In the genomic region with DNA sequence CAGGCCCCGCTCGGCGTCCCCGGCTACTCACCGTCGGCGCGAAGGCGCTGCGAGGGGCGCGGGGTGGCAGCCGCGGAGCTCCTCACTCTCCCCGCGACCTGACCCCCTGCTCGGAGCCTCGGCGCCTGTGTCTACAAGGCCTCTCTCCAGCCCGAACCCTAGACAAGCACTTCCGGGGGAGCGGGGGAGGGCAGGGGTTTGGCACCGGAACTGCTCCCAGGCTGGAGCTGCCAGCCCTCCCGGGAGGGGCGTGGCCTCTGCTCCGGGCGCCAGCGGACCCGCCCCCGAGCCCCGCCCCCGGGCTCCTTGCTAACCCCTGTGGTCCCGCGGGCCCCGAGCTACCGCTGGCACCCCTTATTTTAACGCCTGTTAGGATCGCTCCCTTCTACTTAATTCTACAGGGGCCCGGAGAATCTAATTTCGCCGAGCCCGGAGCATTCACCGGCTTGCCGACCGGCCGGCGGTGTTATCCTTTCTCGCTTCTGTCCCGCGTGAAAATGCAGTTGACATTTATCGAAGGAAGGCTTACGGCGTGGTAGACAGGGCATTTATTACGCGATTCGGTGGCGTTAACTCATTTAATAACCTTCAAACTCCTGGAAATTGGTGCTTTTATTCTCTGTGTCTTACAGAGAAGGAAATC, we compare ENCODE assay signal across 8 mouse cellular contexts. TPM values are rescaled to one million over a fixed set of nuclear protein-coding genes. Genes with fewer than 3 reads are reported as not detected.
DNase-seq lines count a peak whose midpoint lies in the region; ATAC-seq and TF ChIP-seq lines count a peak whose summit lies in the region.

A gene (minus strand): TSS at position 174 of the 643 bp plus-strand sequence.

- H3ac ChIP-seq in C2C12 (ENCODE audit: control insufficient read depth, insufficient read length, low read depth): peak within 1 kb of the TSS; percentile 99

- peak within 1 kb of the TSS; percentile 99 for H3K9ac ChIP-seq in heart, embryonic 12.5 days
- H3K9ac ChIP-seq in kidney, postnatal 0 days (ENCODE audit: low read depth, low read length): peak within 1 kb of the TSS; percentile 99
- H3K9ac ChIP-seq in liver, embryonic 11.5 days (ENCODE audit: low read depth, low read length): peak within 1 kb of the TSS; percentile 95
- H3K9ac ChIP-seq in stomach, embryonic 14.5 days (replicated peaks; ENCODE audit: low read depth, low read length): peak within 1 kb of the TSS; percentile 97

- H3K79me3 ChIP-seq in C2C12 (ENCODE audit: low read depth): peaks cover 45% of the 10 kb centered on the region

- H3K4me2 ChIP-seq in heart, embryonic 12.5 days: peak within 1 kb of the TSS; percentile 76
- H3K4me2 ChIP-seq in kidney, postnatal 0 days (ENCODE audit: low read length): peak within 1 kb of the TSS; percentile 82
- H3K4me2 ChIP-seq in liver, embryonic 11.5 days: peak within 1 kb of the TSS; percentile 70
- peak within 1 kb of the TSS; percentile 55 for H3K4me2 ChIP-seq in stomach, embryonic 14.5 days (replicated peaks; ENCODE audit: low read depth, low read length)

- ATAC-seq in heart, embryonic 12.5 days (ENCODE audit: insufficient number of reproducible peaks, low FRiP score): peak; percentile 94
- peak; percentile 97 for ATAC-seq in kidney, postnatal 0 days (replicated peaks; ENCODE audit: low FRiP score, low read depth)
- peak; percentile 91 for ATAC-seq in liver, embryonic 11.5 days (replicated peaks; ENCODE audit: low FRiP score)
- peak; percentile 93 for ATAC-seq in stomach, embryonic 14.5 days (ENCODE audit: insufficient number of reproducible peaks, insufficient read depth, low FRiP score, low read depth)

- no peak for TF ChIP-seq CTCF in C2C12 (IDR thresholded peaks at IDR 0.05; ENCODE audit: control insufficient read depth, insufficient read depth, insufficient read length)
- TF ChIP-seq CTCF in brain, embryonic 14.5 days (IDR thresholded peaks at IDR 0.05; ENCODE audit: borderline replicate concordance, extremely low read depth, insufficient read depth, insufficient read length): no peak
- TF ChIP-seq CTCF in kidney, postnatal 0 days (IDR thresholded peaks at IDR 0.05; ENCODE audit: low read depth): no peak

- peak within 1 kb of the TSS; percentile 95 for H3K27ac ChIP-seq in heart, embryonic 12.5 days (ENCODE audit: poor library complexity, severe bottlenecking)
- H3K27ac ChIP-seq in kidney, postnatal 0 days: peak within 1 kb of the TSS; percentile 91
- H3K27ac ChIP-seq in liver, embryonic 11.5 days (ENCODE audit: low read depth, low read length): peak within 1 kb of the TSS; percentile 93
- peak within 1 kb of the TSS; percentile 89 for H3K27ac ChIP-seq in stomach, embryonic 14.5 days (ENCODE audit: low read length)

- H3K36me3 ChIP-seq in C2C12 (ENCODE audit: control insufficient read depth, insufficient read depth): no peaks in the 10 kb centered on the region
- peaks cover 16% of the 10 kb centered on the region for H3K36me3 ChIP-seq in erythroblast, embryonic 14.5 days (ENCODE audit: control insufficient read depth)
- H3K36me3 ChIP-seq in heart, embryonic 12.5 days: no peaks in the 10 kb centered on the region
- H3K36me3 ChIP-seq in kidney, postnatal 0 days (ENCODE audit: insufficient read depth, low read length): no peaks in the 10 kb centered on the region
- H3K36me3 ChIP-seq in liver, embryonic 11.5 days (ENCODE audit: control insufficient read depth, insufficient read depth, low read length): no peaks in the 10 kb centered on the region
- no peaks in the 10 kb centered on the region for H3K36me3 ChIP-seq in stomach, embryonic 14.5 days (ENCODE audit: control insufficient read depth, insufficient read depth, low read length)

- peak; percentile 97 for DNase-seq in brain, embryonic 14.5 days (ENCODE audit: low read depth)
- peak; percentile 97 for DNase-seq in kidney, postnatal 0 days (ENCODE audit: low spot score)
- DNase-seq in liver, embryonic 11.5 days (ENCODE audit: low spot score): peak; percentile 98
- DNase-seq in naive thymus-derived CD4-positive, alpha-beta T cell, adult 2 months (ENCODE audit: low read depth): peak; percentile 93

- H3K9me3 ChIP-seq in erythroblast, embryonic 14.5 days (ENCODE audit: control insufficient read depth, low read length): no peaks in the 10 kb centered on the region
- no peaks in the 10 kb centered on the region for H3K9me3 ChIP-seq in heart, embryonic 12.5 days (replicated peaks)
- no peaks in the 10 kb centered on the region for H3K9me3 ChIP-seq in kidney, postnatal 0 days (replicated peaks; ENCODE audit: low read length)
- no peaks in the 10 kb centered on the region for H3K9me3 ChIP-seq in liver, embryonic 11.5 days (ENCODE audit: control insufficient read depth, low read length)
- H3K9me3 ChIP-seq in stomach, embryonic 14.5 days (ENCODE audit: control insufficient read depth, low read depth, low read length): no peaks in the 10 kb centered on the region

- H3K27me3 ChIP-seq in C2C12 (ENCODE audit: control insufficient read depth, insufficient read depth, insufficient read length): no peaks in the 10 kb centered on the region
- H3K27me3 ChIP-seq in erythroblast, embryonic 14.5 days (ENCODE audit: control insufficient read depth): no peaks in the 10 kb centered on the region
- H3K27me3 ChIP-seq in heart, embryonic 12.5 days (replicated peaks): no peaks in the 10 kb centered on the region
- H3K27me3 ChIP-seq in kidney, postnatal 0 days (ENCODE audit: insufficient read depth, low read length): no peaks in the 10 kb centered on the region
- no peaks in the 10 kb centered on the region for H3K27me3 ChIP-seq in liver, embryonic 11.5 days (replicated peaks; ENCODE audit: control insufficient read depth, insufficient read depth, low read length)
- no peaks in the 10 kb centered on the region for H3K27me3 ChIP-seq in stomach, embryonic 14.5 days (ENCODE audit: control insufficient read depth, insufficient read depth, low read length)

- peaks cover 58% of the 10 kb centered on the region for H3K79me2 ChIP-seq in C2C12 (ENCODE audit: control insufficient read depth, insufficient read depth)

- peak; percentile 78 for TF ChIP-seq POLR2A in brain, embryonic 14.5 days (IDR thresholded peaks at IDR 0.05; ENCODE audit: borderline replicate concordance, extremely low read depth, insufficient read depth, insufficient read length, poor library complexity, severe bottlenecking)

- peak within 1 kb of the TSS; percentile 90 for H3K4me3 ChIP-seq in C2C12 (ENCODE audit: insufficient read depth, poor library complexity, severe bottlenecking)
- H3K4me3 ChIP-seq in erythroblast, embryonic 14.5 days (replicated peaks): peak within 1 kb of the TSS; percentile 92
- peak within 1 kb of the TSS; percentile 89 for H3K4me3 ChIP-seq in heart, embryonic 12.5 days
- peak within 1 kb of the TSS; percentile 99 for H3K4me3 ChIP-seq in kidney, postnatal 0 days (replicated peaks; ENCODE audit: low read depth, low read length)
- H3K4me3 ChIP-seq in liver, embryonic 11.5 days (ENCODE audit: low read depth, low read length): peak within 1 kb of the TSS; percentile 99
- H3K4me3 ChIP-seq in stomach, embryonic 14.5 days (ENCODE audit: low read depth, low read length): peak within 1 kb of the TSS; percentile 94

- H3K4me1 ChIP-seq in erythroblast, embryonic 14.5 days (ENCODE audit: control insufficient read depth): peaks cover 68% of the 10 kb centered on the region
- peaks cover 55% of the 10 kb centered on the region for H3K4me1 ChIP-seq in heart, embryonic 12.5 days (replicated peaks)
- peaks cover 17% of the 10 kb centered on the region for H3K4me1 ChIP-seq in kidney, postnatal 0 days (replicated peaks; ENCODE audit: insufficient read depth, low read length)
- H3K4me1 ChIP-seq in liver, embryonic 11.5 days (replicated peaks; ENCODE audit: control insufficient read depth, insufficient read depth, low read length): peaks cover 44% of the 10 kb centered on the region
- peaks cover 36% of the 10 kb centered on the region for H3K4me1 ChIP-seq in stomach, embryonic 14.5 days (ENCODE audit: control insufficient read depth, insufficient read depth, low read length)

- under 1% methylated on average over 55 of the region's 57 CpGs for WGBS in heart, embryonic 12.5 days
- WGBS in kidney, postnatal 0 days: 2% methylated on average over 53 of the region's 57 CpGs
- under 1% methylated on average over 55 of the region's 57 CpGs for WGBS in liver, embryonic 11.5 days
- under 1% methylated on average over 56 of the region's 57 CpGs for WGBS in stomach, embryonic 14.5 days

TF ChIP-seq in C2C12, 6 proteins besides CTCF, POLR2A, EP300 and RAD21:
- TF ChIP-seq MAX (IDR thresholded peaks at IDR 0.05) (no peak), CEBPB (IDR thresholded peaks at IDR 0.05; ENCODE audit: low read depth) (no peak), MYOG (IDR thresholded peaks at IDR 0.05; ENCODE audit: control insufficient read depth, extremely low read depth, insufficient read length) (no peak)

RNA-seq across cellular contexts. Expression of the gene that starts here (rescaled TPM):
- polyA plus RNA-seq in C2C12 (2012; fragmentation: generic; extraction: Trizol): 11.0 TPM
- polyA plus RNA-seq in brain, embryonic 14.5 days (2012; rRNA removed): 33.8 and 37.8 TPM in 2 replicates
- 0.26 and 0.39 TPM in 2 replicates for polyA plus RNA-seq in erythroblast, embryonic 14.5 days (2012)
- polyA plus RNA-seq in heart, embryonic 12.5 days (2016; fragmentation: Nextera tagmentation; extraction: Ambion mirVana): 23.4 and 25.0 TPM in 2 replicates
- 17.8 and 18.5 TPM in 2 replicates for polyA plus RNA-seq in kidney, postnatal 0 days (2015; fragmentation: Nextera tagmentation; extraction: Ambion mirVana)
- 21.3 and 23.5 TPM in 2 replicates for polyA plus RNA-seq in liver, embryonic 11.5 days (2014; fragmentation: Nextera tagmentation; extraction: Ambion mirVana)
- 37.4 and 40.3 TPM in 2 replicates for polyA plus RNA-seq in stomach, embryonic 14.5 days (2014; fragmentation: Nextera tagmentation; extraction: Ambion mirVana)

Comparison
In these comparisons a context has a peak if more than half of its experiments do, and no peak if none do; other contexts are left out.
1. Peak in every context shown above with its lines: DNase-seq, ATAC-seq, H3K4me3 ChIP-seq and H3K27ac ChIP-seq.